Mouse (Mus musculus) midbrain, embryonic 16.5 days (tissue): Measurements from ENCODE around the gene Tcam1. TPM values are rescaled to one million over a fixed set of nuclear protein-coding genes. Genes with fewer than 3 reads are reported as not detected.

Source experiments
- ATAC-seq: fragments of 200-750 bp; cut with Nextera tagmentation; 2 replicates; pipeline ENCODE4 v1.8.0; 2017; ENCODE audit warnings: moderate TSS enrichment
- H3K27ac ChIP-seq: fragments of 300-500 bp; sonication (generic); 2 replicates; pipeline ENCODE4 v1.5.1; 2014; ENCODE audit warnings: mild to moderate bottlenecking, low read length, mixed read lengths
- H3K27me3 ChIP-seq: fragments of 300-500 bp; sonication (generic); 2 replicates; pipeline ENCODE4 v1.6.1; 2014; ENCODE audit warnings: low read depth, low read length, mixed read lengths; ENCODE audit not compliant: control insufficient read depth, insufficient read depth
- H3K36me3 ChIP-seq: fragments of 300-500 bp; sonication (generic); 2 replicates; pipeline ENCODE4 v1.6.1; 2014; ENCODE audit warnings: mild to moderate bottlenecking, low read length, moderate library complexity, mixed read lengths; ENCODE audit not compliant: control insufficient read depth, insufficient read depth
- H3K4me1 ChIP-seq: fragments of 300-500 bp; sonication (generic); 2 replicates; pipeline ENCODE4 v1.6.1; 2014; ENCODE audit warnings: mild to moderate bottlenecking, low read length, mixed read lengths; ENCODE audit not compliant: control insufficient read depth, insufficient read depth
- H3K4me2 ChIP-seq: fragments of 300-500 bp; sonication (generic); 2 replicates; pipeline ENCODE4 v1.6.1; 2014; ENCODE audit warnings: mild to moderate bottlenecking, low read length, mixed read lengths
- H3K4me3 ChIP-seq: fragments of 300-500 bp; sonication (generic); 2 replicates; pipeline ENCODE4 v1.5.1; 2014; ENCODE audit warnings: low read depth, mild to moderate bottlenecking, low read length, moderate library complexity, mixed read lengths
- H3K9ac ChIP-seq: fragments of 300-500 bp; sonication (generic); 2 replicates; pipeline ENCODE4 v1.6.1; 2014; ENCODE audit warnings: low read depth, low read length, mixed read lengths
- H3K9me3 ChIP-seq: fragments of 300-500 bp; sonication (generic); replicated peaks from 2 replicates; pipeline ENCODE4 v1.6.1; 2014; ENCODE audit warnings: mild to moderate bottlenecking, low read length, mixed read lengths; ENCODE audit not compliant: control insufficient read depth, poor library complexity, severe bottlenecking
- WGBS: fragments of 180-500 bp; shearing (Covaris S2); extraction: QIAGEN DNeasy Blood & Tissue Kit; methylation state at CpG from one replicate; pipeline ENCODE4 v1.1.7; 2014; 5-methylcytosine and 5-hydroxymethylcytosine counted together
- polyA plus RNA-seq: library from polyadenylated mRNA; unstranded; fragments of >200 nt; fragmentation: Nextera tagmentation; extraction: Ambion mirVana; gene quantifications from 2 replicates; pipeline ENCODE4 v1.2.1, GENCODE M21; 2015

Gene Tcam1
- polyA plus RNA-seq, 1 experiment from 2014 or later: 0.05 TPM

DNA sequence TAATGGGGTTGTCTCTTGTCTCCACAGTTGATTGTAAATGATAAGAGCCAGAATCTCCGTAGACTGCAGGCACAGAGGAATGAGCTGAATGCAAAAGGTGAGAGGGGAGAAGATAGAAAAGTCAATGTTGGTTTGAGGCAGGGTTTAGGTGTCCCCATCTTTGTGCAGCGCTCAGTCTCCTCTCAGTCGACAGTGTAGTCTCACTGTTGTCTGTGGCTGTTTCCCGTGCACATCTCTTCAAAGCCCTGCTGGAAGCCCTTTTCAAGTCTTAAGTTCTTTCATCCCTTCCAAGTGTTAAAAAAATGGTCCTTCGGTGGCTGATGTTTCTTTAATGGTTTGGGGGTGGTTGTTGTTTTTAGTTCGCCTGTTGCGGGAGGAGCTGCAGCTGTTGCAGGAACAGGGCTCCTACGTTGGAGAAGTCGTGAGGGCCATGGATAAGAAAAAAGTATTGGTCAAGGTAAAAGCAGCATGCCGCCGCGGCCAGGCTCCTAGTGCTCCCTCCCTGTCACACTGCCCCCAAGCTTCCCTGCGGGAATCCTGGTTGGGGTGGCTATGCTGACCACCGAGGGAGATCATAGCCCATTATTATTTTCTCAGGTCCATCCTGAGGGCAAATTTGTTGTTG is 15.5 kb upstream of the Tcam1 start:
- Histone ChIP-seq H3K4me3 (no peak overlapping the region), H3K27me3 (no peaks in the 10 kb centered on the region), H3K4me1 (peaks cover 10% of the 10 kb centered on the region), H3K4me2 (no peak overlapping the region), H3K36me3 (peaks cover 52% of the 10 kb centered on the region), H3K9me3 (no peaks in the 10 kb centered on the region), H3K9ac (no peak overlapping the region), H3K27ac (no peak overlapping the region)
- 84% methylated on average over 14 of the region's 14 CpGs for WGBS
- ATAC-seq: no peak

- H3K4me2 ChIP-seq: no peak overlapping the region
- H3K9me3 ChIP-seq: no peaks in the 10 kb centered on the region
- 97% methylated on average over 9 of the region's 9 CpGs for WGBS
- no peak overlapping the region for H3K9ac ChIP-seq
- no peak overlapping the region for H3K4me3 ChIP-seq
- H3K36me3 ChIP-seq: peaks cover 60% of the 10 kb centered on the region
- H3K27me3 ChIP-seq: no peaks in the 10 kb centered on the region
- H3K27ac ChIP-seq: no peak overlapping the region
- ATAC-seq: no peak
- 0 out of 2 replicates have a peak, but pooled peaks cover 8% of the 10 kb centered on the region for H3K4me1 ChIP-seq
Measured at GRCm38 (mm10) chr11:106263963-106264362, 12.5 kb upstream of the Tcam1 start.

- no peak for ATAC-seq
- Histone ChIP-seq H3K9me3 (no peaks in the 10 kb centered on the region), H3K4me3 (no peak overlapping the region), H3K27me3 (no peaks in the 10 kb centered on the region), H3K36me3 (peaks cover 58% of the 10 kb centered on the region), H3K4me2 (no peak overlapping the region), H3K4me1 (peaks cover 11% of the 10 kb centered on the region), H3K9ac (no peak overlapping the region), H3K27ac (no peak overlapping the region)
- WGBS: 88% methylated on average over 15 of the region's 15 CpGs
Measured at GRCm38 (mm10) chr11:106264988-106265387, 11.5 kb upstream of the Tcam1 start.

DNA sequence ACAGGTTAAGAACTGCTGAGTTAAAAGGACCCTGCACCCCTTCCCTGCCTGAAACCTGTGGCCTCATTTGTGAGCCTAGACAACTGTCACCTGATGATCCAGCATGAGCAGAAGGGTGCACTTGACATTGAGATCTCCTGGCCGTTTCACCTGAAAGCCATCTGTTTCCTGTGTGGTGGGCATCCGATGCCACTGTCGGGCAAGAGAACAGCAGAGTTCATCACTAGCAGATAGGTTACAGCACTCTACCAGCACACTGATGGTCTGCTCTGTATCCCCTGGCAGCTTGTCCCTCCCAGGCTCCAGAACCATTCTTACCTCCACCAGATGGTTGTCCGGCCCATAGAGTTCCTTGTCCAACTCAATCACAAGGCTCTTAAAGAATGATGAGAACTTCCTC is 10.9 kb upstream of the Tcam1 start:
- WGBS: 96% methylated on average over 4 of the region's 4 CpGs
- H3K36me3 ChIP-seq: peaks cover 58% of the 10 kb centered on the region

DNA sequence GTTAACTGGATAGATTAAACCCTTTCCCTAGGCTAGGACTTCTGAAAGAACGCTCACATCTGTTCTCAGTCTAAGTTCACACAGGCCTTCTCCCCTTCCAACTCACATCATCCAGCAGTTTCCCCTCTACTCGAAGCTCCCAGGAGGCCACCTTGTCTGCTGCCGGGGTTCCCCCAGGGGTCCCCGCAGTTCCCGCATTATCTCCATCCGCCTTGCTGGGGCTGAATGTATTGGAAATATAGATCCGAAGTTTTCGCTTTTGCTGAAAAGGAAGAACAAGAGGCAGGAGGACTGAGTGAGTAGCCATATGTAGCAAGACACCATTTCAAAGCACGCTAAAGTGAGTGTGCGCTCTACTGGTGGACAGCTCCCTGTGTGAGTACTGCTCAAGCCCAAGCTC is 10.0 kb upstream of the Tcam1 start:
- H3K27ac ChIP-seq: no peak overlapping the region
- WGBS: 93% methylated on average over 10 of the region's 10 CpGs
- H3K36me3 ChIP-seq: peaks cover 49% of the 10 kb centered on the region
- ATAC-seq: no peak
- no peak overlapping the region for H3K9ac ChIP-seq
- H3K9me3 ChIP-seq: no peaks in the 10 kb centered on the region
- no peaks in the 10 kb centered on the region for H3K27me3 ChIP-seq
- no peak overlapping the region for H3K4me3 ChIP-seq
- H3K4me2 ChIP-seq: no peak overlapping the region
- H3K4me1 ChIP-seq: peaks cover 16% of the 10 kb centered on the region

More for the DNA sequence above, 10.9 kb upstream of the Tcam1 start:
- H3K4me1 ChIP-seq: peaks cover 11% of the 10 kb centered on the region
- H3K9me3 ChIP-seq: no peaks in the 10 kb centered on the region
- no peak overlapping the region for H3K9ac ChIP-seq
- H3K4me2 ChIP-seq: no peak overlapping the region
- no peak overlapping the region for H3K4me3 ChIP-seq
- no peaks in the 10 kb centered on the region for H3K27me3 ChIP-seq
- no peak for ATAC-seq
- no peak overlapping the region for H3K27ac ChIP-seq

- Histone ChIP-seq H3K36me3 (peaks cover 40% of the 10 kb centered on the region), H3K9ac (no peak overlapping the region), H3K9me3 (no peaks in the 10 kb centered on the region), H3K27me3 (no peaks in the 10 kb centered on the region), H3K4me2 (no peak overlapping the region), H3K4me3 (no peak overlapping the region), H3K4me1 (peaks cover 22% of the 10 kb centered on the region), H3K27ac (no peak overlapping the region)
- ATAC-seq: no peak
- WGBS: 81% methylated on average over 15 of the region's 15 CpGs
Measured at GRCm38 (mm10) chr11:106267311-106267852, 9.1 kb upstream of the Tcam1 start.

GRCm38 (mm10) chr11:106267871-106268270 is 8.6 kb upstream of the Tcam1 start:
- Histone ChIP-seq H3K27me3 (no peaks in the 10 kb centered on the region), H3K9me3 (no peaks in the 10 kb centered on the region), H3K9ac (no peak overlapping the region), H3K4me1 (peaks cover 22% of the 10 kb centered on the region), H3K4me3 (no peak overlapping the region), H3K27ac (no peak overlapping the region), H3K4me2 (no peak overlapping the region), H3K36me3 (peaks cover 35% of the 10 kb centered on the region)
- ATAC-seq: no peak
- WGBS: 67% methylated on average over 5 of the region's 5 CpGs

GRCm38 (mm10) chr11:106268326-106269059 is 8.0 kb upstream of the Tcam1 start:
- H3K9ac ChIP-seq: peak overlapping the region; percentile 20; the same call in 1 of the 2 replicates
- H3K27ac ChIP-seq: no peak overlapping the region
- 74% methylated on average over 8 of the region's 8 CpGs for WGBS
- H3K4me2 ChIP-seq: no peak overlapping the region
- peaks cover 22% of the 10 kb centered on the region for H3K4me1 ChIP-seq
- ATAC-seq: no peak
- H3K4me3 ChIP-seq: no peak overlapping the region
- H3K9me3 ChIP-seq: no peaks in the 10 kb centered on the region
- no peaks in the 10 kb centered on the region for H3K27me3 ChIP-seq
- peaks cover 30% of the 10 kb centered on the region for H3K36me3 ChIP-seq

DNA sequence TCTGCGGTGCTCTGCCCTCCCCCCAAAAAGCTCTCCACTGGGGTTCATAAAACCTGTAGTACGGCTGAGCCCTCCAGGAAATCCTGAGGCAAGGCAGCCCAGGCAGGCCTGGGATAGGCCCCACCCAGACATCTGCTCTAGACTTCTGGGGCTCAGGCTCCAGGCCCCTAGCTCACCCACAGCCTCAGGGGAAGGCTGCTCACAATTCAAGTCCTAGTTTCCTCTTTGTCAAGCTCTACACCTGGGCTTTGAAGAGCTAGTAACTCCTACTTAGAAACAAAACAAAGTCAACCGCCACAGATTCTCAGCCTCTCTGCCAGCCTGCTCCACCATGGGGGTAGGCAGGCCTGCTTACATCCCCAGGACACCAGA is 7.4 kb upstream of the Tcam1 start:
- no peak overlapping the region for H3K4me3 ChIP-seq
- no peak overlapping the region for H3K4me2 ChIP-seq
- no peak overlapping the region for H3K9ac ChIP-seq
- no peaks in the 10 kb centered on the region for H3K27me3 ChIP-seq
- H3K36me3 ChIP-seq: peaks cover 24% of the 10 kb centered on the region
- no peak overlapping the region for H3K27ac ChIP-seq
- no peaks in the 10 kb centered on the region for H3K9me3 ChIP-seq
- peaks cover 22% of the 10 kb centered on the region for H3K4me1 ChIP-seq
- 47% methylated on average over 3 of the region's 3 CpGs for WGBS
- no peak for ATAC-seq
